Mouse (Mus musculus): Measurements from ENCODE around the gene Rnase9. TPM values are rescaled to one million over a fixed set of nuclear protein-coding genes. Genes with fewer than 3 reads are reported as not detected.

Gene Rnase9
- total RNA-seq, 1 experiment = not detected

DNA sequence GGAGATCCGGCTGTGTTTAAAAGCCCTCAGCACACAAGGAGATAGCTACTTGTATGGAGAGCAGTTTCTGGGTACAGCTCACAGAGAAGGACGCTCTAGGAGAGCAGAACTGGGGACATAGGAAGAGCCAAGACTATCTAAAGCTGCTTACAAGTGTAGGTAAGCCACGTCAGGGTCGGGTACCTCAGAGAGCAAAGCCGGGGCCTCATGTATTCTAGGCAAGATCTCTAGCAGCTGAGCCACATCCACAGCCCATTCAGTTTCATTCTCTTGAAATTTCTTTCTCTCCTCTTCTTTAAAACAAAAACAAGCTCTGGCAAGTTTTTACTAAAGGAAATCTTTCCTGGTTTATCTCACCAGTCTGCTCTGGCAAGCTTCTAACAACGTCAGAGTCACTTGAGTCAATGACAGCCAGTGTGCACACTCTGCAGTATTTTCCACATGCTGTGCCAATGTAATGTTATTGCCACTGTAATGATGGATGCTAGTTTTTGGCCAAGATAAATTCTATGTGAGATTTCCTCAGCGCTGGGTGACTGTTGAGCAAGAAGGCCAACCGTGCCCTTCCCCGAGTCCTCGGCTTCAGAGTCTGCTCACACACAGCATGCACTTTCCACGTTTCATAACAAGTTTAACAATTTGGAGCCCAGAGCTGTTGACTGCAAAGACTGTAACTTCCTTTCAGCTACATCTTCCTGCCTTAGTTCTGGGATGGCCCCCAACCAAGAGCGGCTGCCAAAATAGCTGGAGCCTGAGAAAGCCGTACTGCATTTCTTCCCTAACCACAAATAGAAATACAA, 33.6 kb downstream of the Rnase9 start:
- Histone ChIP-seq H3K27ac (ENCODE audit: insufficient read depth, low read depth, low read length, poor library complexity, severe bottlenecking) (no peak overlapping the region), H3K9ac (ENCODE audit: insufficient read depth, low read depth, low read length, poor library complexity, severe bottlenecking) (no peak overlapping the region), H3K4me1 (ENCODE audit: control insufficient read depth in 2 of 2, insufficient read depth in 2 of 2, low read length in 2 of 2, poor library complexity in 1 of 2) (no peaks in the 10 kb centered on the region), H3K36me3 (ENCODE audit: control insufficient read depth, insufficient read depth, low read length, poor library complexity, severe bottlenecking) (no peaks in the 10 kb centered on the region), H3K4me3 (ENCODE audit: insufficient read depth in 1 of 2, low read depth in 1 of 2, low read length in 2 of 2, poor library complexity in 1 of 2, severe bottlenecking in 1 of 2) (no peak overlapping the region), H3K9me3 (ENCODE audit: control insufficient read depth, insufficient read depth, low read depth, low read length) (no peaks in the 10 kb centered on the region)
- in situ Hi-C loops (cut with MboI; ENCODE audit: low sequenced_read_pairs in 2 of 2, unreplicated experiment in 2 of 2) = no loop called here
- TF ChIP-seq ZNF384 (IDR thresholded peaks at IDR 0.05; ENCODE audit: low read depth, low read length) (no peak), MAFK (IDR thresholded peaks at IDR 0.05; ENCODE audit: insufficient read depth, low read depth, low read length) (no peak)
- DNase-seq (ENCODE audit: low read depth, low spot score) = no peak

DNA sequence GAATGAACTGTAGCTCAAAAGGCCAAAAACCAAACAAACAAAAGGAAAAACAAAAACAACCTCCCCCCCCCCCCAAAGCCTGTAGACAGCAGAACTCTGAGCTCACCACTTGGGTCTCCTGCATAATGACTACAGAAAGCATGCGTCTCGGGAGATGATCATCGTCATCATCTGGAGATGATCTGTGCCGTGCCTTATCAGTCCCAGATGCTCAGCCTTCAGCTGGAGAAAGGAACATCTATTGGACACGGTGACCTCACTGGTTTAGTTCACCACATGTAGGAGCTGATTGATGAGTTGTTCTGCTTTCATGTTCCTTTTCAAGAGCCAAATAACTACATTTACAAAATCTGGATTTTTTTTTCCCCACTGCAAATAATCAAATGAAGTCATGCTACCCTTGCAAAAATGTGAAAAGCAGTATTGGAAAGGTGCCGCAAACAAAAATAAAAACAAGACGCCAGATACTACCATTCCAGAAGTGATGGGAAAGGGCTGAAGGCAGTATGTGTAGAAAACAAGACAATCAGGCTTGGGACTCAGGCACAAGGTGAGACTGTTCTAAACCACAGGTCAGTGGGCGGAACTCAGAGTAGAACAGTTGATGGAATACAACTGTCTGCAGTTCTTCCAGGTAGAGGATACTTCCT, 34.4 kb downstream of the Rnase9 start, which contains the start of gene Rnase10:
Gene Rnase10, plus strand, starts transcription at position 600 of the 650 bp plus-strand sequence.
- no peaks in the 10 kb centered on the region for H3K4me1 ChIP-seq (ENCODE audit: control insufficient read depth in 2 of 2, insufficient read depth in 2 of 2, low read length in 2 of 2, poor library complexity in 1 of 2)
- no peaks in the 10 kb centered on the region for H3K9me3 ChIP-seq (ENCODE audit: control insufficient read depth, insufficient read depth, low read depth, low read length)
- DNase-seq (ENCODE audit: low read depth, low spot score) = no peak
- H3K4me3 ChIP-seq (ENCODE audit: insufficient read depth in 1 of 2, low read depth in 1 of 2, low read length in 2 of 2, poor library complexity in 1 of 2, severe bottlenecking in 1 of 2) = no peak within 1 kb of the TSS
- no peak within 1 kb of the TSS for H3K9ac ChIP-seq (ENCODE audit: insufficient read depth, low read depth, low read length, poor library complexity, severe bottlenecking)
- H3K27ac ChIP-seq (ENCODE audit: insufficient read depth, low read depth, low read length, poor library complexity, severe bottlenecking) = no peak within 1 kb of the TSS
- no peak for TF ChIP-seq HCFC1 (IDR thresholded peaks at IDR 0.05; ENCODE audit: borderline replicate concordance, insufficient read depth, low read length)
- no peak for TF ChIP-seq ZC3H11A (IDR thresholded peaks at IDR 0.05; ENCODE audit: borderline replicate concordance, low read depth, low read length)
- TF ChIP-seq ZNF384 (IDR thresholded peaks at IDR 0.05; ENCODE audit: low read depth, low read length) = no peak
- TF ChIP-seq CHD2 (IDR thresholded peaks at IDR 0.05; ENCODE audit: low read depth, low read length) = no peak
- no peak for TF ChIP-seq MAFK (IDR thresholded peaks at IDR 0.05; ENCODE audit: insufficient read depth, low read depth, low read length)
- in situ Hi-C loops (cut with MboI; ENCODE audit: low sequenced_read_pairs in 2 of 2, unreplicated experiment in 2 of 2) = no loop called here
- no peaks in the 10 kb centered on the region for H3K36me3 ChIP-seq (ENCODE audit: control insufficient read depth, insufficient read depth, low read length, poor library complexity, severe bottlenecking)

DNA sequence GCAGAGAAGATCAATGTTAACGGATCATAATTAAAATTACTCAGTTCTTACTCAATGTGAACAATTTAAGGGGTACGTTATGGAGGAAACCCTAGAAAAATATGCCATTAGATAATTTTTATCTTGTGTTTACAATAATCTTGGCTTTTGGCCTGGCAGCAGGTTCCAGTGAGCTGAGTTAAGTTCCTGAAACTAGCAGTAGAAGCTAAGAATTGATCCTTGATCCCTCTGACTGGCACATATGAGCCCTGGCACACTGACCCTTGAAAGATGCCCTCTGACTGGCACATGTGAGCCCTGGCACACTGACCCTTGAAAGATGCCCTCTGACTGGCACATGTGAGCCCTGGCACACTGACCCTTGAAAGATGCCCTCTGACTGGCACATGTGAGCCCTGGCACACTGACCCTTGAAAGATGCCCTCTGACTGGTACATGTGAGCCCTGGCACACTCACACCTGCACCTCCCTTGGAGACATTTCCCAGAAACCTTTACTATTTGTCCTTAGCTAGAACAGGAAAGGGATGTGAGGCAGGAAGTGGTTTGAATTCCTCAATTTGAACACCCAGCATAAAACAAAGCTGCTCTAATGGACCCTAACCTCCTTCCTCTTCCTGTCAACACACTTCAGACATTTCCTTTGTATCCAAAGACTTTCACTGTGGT, 43.5 kb downstream of the Rnase9 start:
- Histone ChIP-seq H3K4me1 (ENCODE audit: control insufficient read depth in 2 of 2, insufficient read depth in 2 of 2, low read length in 2 of 2, poor library complexity in 1 of 2) (0 out of 4 replicates have a peak, but pooled peaks cover 0 to 1% of the 10 kb centered on the region in 2 experiments), H3K36me3 (ENCODE audit: control insufficient read depth, insufficient read depth, low read length, poor library complexity, severe bottlenecking) (no peaks in the 10 kb centered on the region), H3K4me3 (ENCODE audit: insufficient read depth in 1 of 2, low read depth in 1 of 2, low read length in 2 of 2, poor library complexity in 1 of 2, severe bottlenecking in 1 of 2) (no peak overlapping the region), H3K27ac (ENCODE audit: insufficient read depth, low read depth, low read length, poor library complexity, severe bottlenecking) (no peak overlapping the region), H3K9me3 (ENCODE audit: control insufficient read depth, insufficient read depth, low read depth, low read length) (no peaks in the 10 kb centered on the region), H3K9ac (ENCODE audit: insufficient read depth, low read depth, low read length, poor library complexity, severe bottlenecking) (no peak overlapping the region)
- TF ChIP-seq ZC3H11A (IDR thresholded peaks at IDR 0.05; ENCODE audit: borderline replicate concordance, low read depth, low read length) (no peak), MAFK (IDR thresholded peaks at IDR 0.05; ENCODE audit: insufficient read depth, low read depth, low read length) (no peak), CHD2 (IDR thresholded peaks at IDR 0.05; ENCODE audit: low read depth, low read length) (no peak)
- DNase-seq (ENCODE audit: low read depth, low spot score) = no peak
- in situ Hi-C loops (cut with MboI; ENCODE audit: low sequenced_read_pairs in 2 of 2, unreplicated experiment in 2 of 2) = no loop called here

- H3K9ac ChIP-seq (ENCODE audit: insufficient read depth, low read depth, low read length, poor library complexity, severe bottlenecking) = no peak overlapping the region
- H3K4me1 ChIP-seq (ENCODE audit: control insufficient read depth in 2 of 2, insufficient read depth in 2 of 2, low read length in 2 of 2, poor library complexity in 1 of 2) = 0 out of 4 replicates have a peak, but pooled peaks cover 0 to 1% of the 10 kb centered on the region in 2 experiments
- in situ Hi-C loops (cut with MboI; ENCODE audit: low sequenced_read_pairs in 2 of 2, unreplicated experiment in 2 of 2) = no loop called here
- no peaks in the 10 kb centered on the region for H3K36me3 ChIP-seq (ENCODE audit: control insufficient read depth, insufficient read depth, low read length, poor library complexity, severe bottlenecking)
- H3K4me3 ChIP-seq (ENCODE audit: insufficient read depth in 1 of 2, low read depth in 1 of 2, low read length in 2 of 2, poor library complexity in 1 of 2, severe bottlenecking in 1 of 2) = no peak overlapping the region
- no peak overlapping the region for H3K27ac ChIP-seq (ENCODE audit: insufficient read depth, low read depth, low read length, poor library complexity, severe bottlenecking)
- TF ChIP-seq HCFC1 (IDR thresholded peaks at IDR 0.05; ENCODE audit: borderline replicate concordance, insufficient read depth, low read length) (no peak), ZC3H11A (IDR thresholded peaks at IDR 0.05; ENCODE audit: borderline replicate concordance, low read depth, low read length) (no peak), ZNF384 (IDR thresholded peaks at IDR 0.05; ENCODE audit: low read depth, low read length) (no peak), MAFK (IDR thresholded peaks at IDR 0.05; ENCODE audit: insufficient read depth, low read depth, low read length) (no peak), CHD2 (IDR thresholded peaks at IDR 0.05; ENCODE audit: low read depth, low read length) (no peak)
- H3K9me3 ChIP-seq (ENCODE audit: control insufficient read depth, insufficient read depth, low read depth, low read length) = no peaks in the 10 kb centered on the region
- no peak for DNase-seq (ENCODE audit: low read depth, low spot score)
Observed at GRCm38 (mm10) chr14:50997088-50997487, 44.6 kb downstream of the Rnase9 start.

Data from ES-E14 (cell line).